Mouse (Mus musculus) liver, embryonic 13.5 days (tissue): ENCODE measurements around the gene Khdrbs1. TPM values are rescaled to one million over a fixed set of nuclear protein-coding genes. Genes with fewer than 3 reads are reported as not detected.
"Not testable (repeated sequence)": the region's sequence is repeated elsewhere in the genome, so short reads cannot be mapped to it uniquely, and the experiment has no call there.

ENCODE experiments used
- ATAC-seq: fragments of 200-750 bp; cut with Nextera tagmentation; 2 replicates; pipeline ENCODE4 v1.8.0; 2017; ENCODE audit warnings: low read depth, mild to moderate bottlenecking, moderate number of reproducible peaks, moderate library complexity
- DNase-seq: peaks from one replicate; pipeline ENCODE4 v3.0.0; 2022
- H3K27ac ChIP-seq: fragments of 300-500 bp; sonication (generic); 2 replicates; pipeline ENCODE4 v1.5.1; 2015; ENCODE audit warnings: moderate library complexity, mild to moderate bottlenecking, inconsistent platforms
- H3K27me3 ChIP-seq: fragments of 300-500 bp; sonication (generic); 2 replicates; pipeline ENCODE4 v1.6.1; 2015; ENCODE audit warnings: mild to moderate bottlenecking, inconsistent platforms
- H3K36me3 ChIP-seq: fragments of 300-500 bp; sonication (generic); 2 replicates; pipeline ENCODE4 v1.6.1; 2015; ENCODE audit warnings: mild to moderate bottlenecking, inconsistent platforms
- H3K4me1 ChIP-seq: fragments of 300-500 bp; sonication (generic); replicated peaks from 2 replicates; pipeline ENCODE4 v1.6.1; 2015; ENCODE audit warnings: inconsistent platforms
- H3K4me2 ChIP-seq: fragments of 300-500 bp; sonication (generic); 2 replicates; pipeline ENCODE4 v1.6.1; 2015; ENCODE audit warnings: inconsistent platforms, mild to moderate bottlenecking, moderate library complexity
- H3K4me3 ChIP-seq: fragments of 300-500 bp; sonication (generic); replicated peaks from 2 replicates; pipeline ENCODE4 v1.5.1; 2015; ENCODE audit warnings: mild to moderate bottlenecking, inconsistent platforms
- H3K9ac ChIP-seq: fragments of 300-500 bp; sonication (generic); 2 replicates; pipeline ENCODE4 v1.6.1; 2015; ENCODE audit warnings: mild to moderate bottlenecking, inconsistent platforms
- H3K9me3 ChIP-seq: fragments of 300-500 bp; sonication (generic); replicated peaks from 2 replicates; pipeline ENCODE4 v1.6.1; 2016; ENCODE audit warnings: inconsistent platforms
- WGBS: fragments of 180-500 bp; shearing (Covaris S2); methylation state at CpG from one replicate; pipeline ENCODE4 v1.1.7; 2015; ENCODE audit not compliant: insufficient replicate concordance; 5-methylcytosine and 5-hydroxymethylcytosine counted together
- polyA plus RNA-seq: library from polyadenylated mRNA; unstranded; fragments of >200 nt; fragmentation: Nextera tagmentation; extraction: Ambion mirVana; gene quantifications from 2 replicates; pipeline ENCODE4 v1.2.1, GENCODE M21; 2015

Khdrbs1 gene
- polyA plus RNA-seq, 1 experiment from 2014 or later, result 37.6 TPM

DNA sequence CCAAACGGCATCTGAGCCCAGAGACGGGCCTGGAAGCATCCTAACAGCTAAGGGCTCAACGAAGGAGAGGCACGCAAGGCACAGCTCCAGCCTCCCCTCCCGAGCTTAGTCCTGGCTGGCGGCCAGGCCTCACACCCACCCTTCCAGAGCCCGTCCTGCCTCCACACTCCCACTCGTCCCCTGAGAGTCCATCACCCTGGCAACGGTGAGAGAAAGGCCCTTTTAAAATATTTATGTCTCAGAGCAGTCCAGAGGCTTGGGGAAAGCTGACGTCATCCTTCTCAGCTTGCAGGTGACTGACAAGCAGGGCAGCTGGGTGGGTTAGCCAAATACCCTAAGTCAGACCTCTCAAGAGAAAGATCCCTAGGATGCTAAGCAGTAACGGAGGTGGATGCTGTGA lies 39.6 kb downstream of the Khdrbs1 start:
- no peak overlapping the region for H3K4me2 ChIP-seq
- H3K36me3 ChIP-seq, result peaks cover 53% of the 10 kb centered on the region
- peaks cover 13% of the 10 kb centered on the region for H3K4me1 ChIP-seq
- ATAC-seq (peak; percentile 16; the same call in 1 of the 2 replicates), DNase-seq (no peak)
- no peaks in the 10 kb centered on the region for H3K27me3 ChIP-seq
- WGBS, result 67% methylated on average over 11 of the region's 11 CpGs
- H3K4me3 ChIP-seq, result no peak overlapping the region
- no peak overlapping the region for H3K9ac ChIP-seq
- H3K27ac ChIP-seq, result 0 out of 2 replicates have a peak overlapping the region, but pooled peaks have one; percentile 19
- no peaks in the 10 kb centered on the region for H3K9me3 ChIP-seq

- peak; percentile 39 for ATAC-seq
- peak overlapping the region; percentile 50 for H3K4me2 ChIP-seq
- H3K27ac ChIP-seq, result no peak overlapping the region
- no peaks in the 10 kb centered on the region for H3K9me3 ChIP-seq
- peaks cover 49% of the 10 kb centered on the region for H3K36me3 ChIP-seq
- H3K27me3 ChIP-seq, result no peaks in the 10 kb centered on the region
- 47% methylated on average over 17 of the region's 17 CpGs for WGBS
- DNase-seq, result peak; percentile 71
- H3K9ac ChIP-seq, result no peak overlapping the region
- peaks cover 20% of the 10 kb centered on the region for H3K4me1 ChIP-seq
- peak overlapping the region; percentile 16; the same call in 1 of the 2 replicates for H3K4me3 ChIP-seq
Observed at GRCm38 (mm10) chr4:129701503-129702377, 40.4 kb downstream of the Khdrbs1 start.

DNA sequence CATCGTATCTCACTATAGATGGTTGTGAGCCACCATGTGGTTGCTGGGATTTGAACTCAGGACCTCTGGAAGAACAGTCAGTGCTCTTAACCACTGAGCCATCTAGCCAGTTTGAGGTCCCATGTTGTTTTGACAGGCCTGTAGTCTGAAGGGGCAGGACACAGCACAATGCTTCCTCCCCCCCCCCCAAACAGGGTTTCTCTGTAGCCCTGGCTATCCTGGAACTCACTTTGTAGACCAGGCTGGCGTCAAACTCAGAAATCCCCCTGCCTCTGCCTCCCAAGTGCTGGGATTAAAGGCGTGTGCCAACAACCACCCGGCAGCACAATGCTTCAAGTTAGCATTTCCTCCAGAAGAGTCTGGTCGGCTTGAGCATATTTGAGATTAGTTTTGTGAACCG lies 41.4 kb downstream of the Khdrbs1 start:
- not testable (repeated sequence) for H3K9ac ChIP-seq, H3K27ac ChIP-seq, ATAC-seq, DNase-seq, H3K27me3 ChIP-seq, H3K4me3 ChIP-seq, H3K4me2 ChIP-seq, H3K9me3 ChIP-seq
- Histone ChIP-seq H3K36me3 (peaks cover 39% of the 10 kb centered on the region), H3K4me1 (peaks cover 26% of the 10 kb centered on the region)
- WGBS, result 82% methylated on average over 6 of the region's 6 CpGs

GRCm38 (mm10) chr4:129700216-129700615 lies 41.9 kb downstream of the Khdrbs1 start:
- no peak overlapping the region for H3K27ac ChIP-seq
- H3K27me3 ChIP-seq, result no peaks in the 10 kb centered on the region
- no peak overlapping the region for H3K9ac ChIP-seq
- H3K36me3 ChIP-seq, result peaks cover 35% of the 10 kb centered on the region
- peaks cover 31% of the 10 kb centered on the region for H3K4me1 ChIP-seq
- DNase-seq (no peak), ATAC-seq (no peak)
- WGBS, result 71% methylated on average over 1 of the region's 1 CpGs
- no peak overlapping the region for H3K4me3 ChIP-seq
- no peak overlapping the region for H3K4me2 ChIP-seq
- no peaks in the 10 kb centered on the region for H3K9me3 ChIP-seq

- ATAC-seq (no peak), DNase-seq (no peak)
- H3K9me3 ChIP-seq, result no peaks in the 10 kb centered on the region
- peak overlapping the region; percentile 78 for H3K9ac ChIP-seq
- peak overlapping the region; percentile 91 for H3K4me2 ChIP-seq
- no peaks in the 10 kb centered on the region for H3K27me3 ChIP-seq
- peaks cover 33% of the 10 kb centered on the region for H3K4me1 ChIP-seq
- peak overlapping the region; percentile 70; the same call in 1 of the 2 replicates for H3K27ac ChIP-seq
- 69% methylated on average over 7 of the region's 7 CpGs for WGBS
- H3K36me3 ChIP-seq, result peaks cover 26% of the 10 kb centered on the region
- H3K4me3 ChIP-seq, result peak overlapping the region; percentile 84
Observed at GRCm38 (mm10) chr4:129697191-129697590, 44.9 kb downstream of the Khdrbs1 start.

- under 1% methylated on average over 51 of the region's 57 CpGs for WGBS
- peaks cover 28% of the 10 kb centered on the region for H3K36me3 ChIP-seq
- no peaks in the 10 kb centered on the region for H3K27me3 ChIP-seq
- H3K4me2 ChIP-seq, result peak within 1 kb of the TSS; percentile 91
- peak; percentile 80 for DNase-seq
- peak; percentile 90 for ATAC-seq
- H3K4me3 ChIP-seq, result peak within 1 kb of the TSS; percentile 84
- no peaks in the 10 kb centered on the region for H3K9me3 ChIP-seq
- peak within 1 kb of the TSS; percentile 78 for H3K9ac ChIP-seq
- peaks cover 28% of the 10 kb centered on the region for H3K4me1 ChIP-seq
- H3K27ac ChIP-seq, result peak within 1 kb of the TSS; percentile 74
Observed at GRCm38 (mm10) chr4:129696158-129696985, 45.7 kb downstream of the Khdrbs1 start, which contains the start of gene Tmem39b. Gene Tmem39b, minus strand, starts transcription at chr4:129696838.

GRCm38 (mm10) chr4:129695815-129696157 lies 46.3 kb downstream of the Khdrbs1 start:
- peak overlapping the region; percentile 74 for H3K27ac ChIP-seq
- H3K4me3 ChIP-seq, result peak overlapping the region; percentile 84
- 18% methylated on average over 6 of the region's 6 CpGs for WGBS
- H3K9ac ChIP-seq, result peak overlapping the region; percentile 78
- no peaks in the 10 kb centered on the region for H3K9me3 ChIP-seq
- H3K4me1 ChIP-seq, result peaks cover 26% of the 10 kb centered on the region
- H3K4me2 ChIP-seq, result peak overlapping the region; percentile 91
- ATAC-seq (peak; percentile 13; the same call in 1 of the 2 replicates), DNase-seq (no peak)
- H3K27me3 ChIP-seq, result no peaks in the 10 kb centered on the region
- peaks cover 31% of the 10 kb centered on the region for H3K36me3 ChIP-seq

DNA sequence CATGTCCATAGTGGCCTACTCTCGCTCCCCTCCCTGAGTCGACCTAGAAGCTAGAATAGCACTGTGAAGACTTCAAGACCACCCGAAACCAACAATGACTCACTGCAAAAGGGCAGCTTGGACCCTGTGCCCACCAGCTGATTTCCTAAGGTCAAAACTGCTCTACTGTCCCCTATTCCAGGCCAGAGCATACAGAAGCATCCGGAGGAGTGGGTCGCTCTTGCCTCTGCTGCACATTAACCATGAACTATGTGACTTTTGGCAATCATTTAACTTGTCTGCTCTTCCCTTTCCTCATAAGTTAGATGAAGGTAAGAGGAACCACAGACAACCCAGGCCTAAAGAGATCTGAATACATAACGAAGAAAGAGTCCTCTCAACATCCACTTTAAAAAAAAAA lies 57.6 kb downstream of the Khdrbs1 start:
- H3K36me3 ChIP-seq, result peaks cover 55% of the 10 kb centered on the region
- no peak overlapping the region for H3K9ac ChIP-seq
- H3K27me3 ChIP-seq, result no peaks in the 10 kb centered on the region
- no peak for ATAC-seq
- no peak for DNase-seq
- H3K4me1 ChIP-seq, result no peaks in the 10 kb centered on the region
- WGBS, result 81% methylated on average over 6 of the region's 6 CpGs
- H3K9me3 ChIP-seq, result no peaks in the 10 kb centered on the region
- H3K4me3 ChIP-seq, result no peak overlapping the region
- no peak overlapping the region for H3K27ac ChIP-seq
- H3K4me2 ChIP-seq, result no peak overlapping the region

- no peak for ATAC-seq
- Histone ChIP-seq H3K4me2 (no peak overlapping the region), H3K27ac (no peak overlapping the region), H3K36me3 (peaks cover 50% of the 10 kb centered on the region), H3K9ac (no peak overlapping the region), H3K9me3 (no peaks in the 10 kb centered on the region), H3K4me1 (no peaks in the 10 kb centered on the region), H3K27me3 (no peaks in the 10 kb centered on the region), H3K4me3 (no peak overlapping the region)
- DNase-seq, result no peak
- WGBS, result 86% methylated on average over 11 of the region's 11 CpGs
Observed at GRCm38 (mm10) chr4:129683901-129684493, 58.1 kb downstream of the Khdrbs1 start.

- no peak for DNase-seq
- peaks cover 43% of the 10 kb centered on the region for H3K36me3 ChIP-seq
Observed at GRCm38 (mm10) chr4:129681837-129682236, 60.3 kb downstream of the Khdrbs1 start.

More at GRCm38 (mm10) chr4:129681837-129682236, 60.3 kb downstream of the Khdrbs1 start:
- ATAC-seq, result no peak
- Histone ChIP-seq H3K4me3 (no peak overlapping the region), H3K9ac (no peak overlapping the region), H3K9me3 (no peaks in the 10 kb centered on the region), H3K27me3 (no peaks in the 10 kb centered on the region), H3K4me2 (no peak overlapping the region), H3K27ac (no peak overlapping the region), H3K4me1 (no peaks in the 10 kb centered on the region)
- 91% methylated on average over 11 of the region's 11 CpGs for WGBS
